Mouse (Mus musculus): Measurements from ENCODE around the gene Shd. TPM values are rescaled to one million over a fixed set of nuclear protein-coding genes. Genes with fewer than 3 reads are reported as not detected.

Shd gene
- polyA plus RNA-seq, 1 experiment from 2014 or later: 182 TPM

Other genes with a start within 250 kb of the Shd start
- 0.09 and 0.15 TPM in 2 replicates for gene Adgre4, start 220.5 kb upstream of the Shd start, polyA plus RNA-seq (2015; fragmentation: Nextera tagmentation; extraction: Ambion mirVana)
- gene Zfp119a, start 91.5 kb upstream of the Shd start, polyA plus RNA-seq (2015; fragmentation: Nextera tagmentation; extraction: Ambion mirVana): 10.5 and 12.1 TPM in 2 replicates
- 12.7 and 14.7 TPM in 2 replicates for gene Zfp959, start 78.4 kb upstream of the Shd start, polyA plus RNA-seq (2015; fragmentation: Nextera tagmentation; extraction: Ambion mirVana)
- 6.9 and 8.7 TPM in 2 replicates for gene Zfp119b, start 21.0 kb upstream of the Shd start, polyA plus RNA-seq (2015; fragmentation: Nextera tagmentation; extraction: Ambion mirVana)
- 6.3 and 7.2 TPM in 2 replicates for gene Ebi3, start 17.8 kb upstream of the Shd start, polyA plus RNA-seq (2015; fragmentation: Nextera tagmentation; extraction: Ambion mirVana)
- 20.5 and 23.2 TPM in 2 replicates for gene Yju2, start 11.4 kb upstream of the Shd start, polyA plus RNA-seq (2015; fragmentation: Nextera tagmentation; extraction: Ambion mirVana)
- 227 and 252 TPM in 2 replicates for gene Fsd1, start 16.0 kb downstream of the Shd start, polyA plus RNA-seq (2015; fragmentation: Nextera tagmentation; extraction: Ambion mirVana)
- 6.5 and 6.8 TPM in 2 replicates for gene Stap2, start 35.1 kb downstream of the Shd start, polyA plus RNA-seq (2015; fragmentation: Nextera tagmentation; extraction: Ambion mirVana)
- 119 and 127 TPM in 2 replicates for gene Mpnd, start 35.2 kb downstream of the Shd start, polyA plus RNA-seq (2015; fragmentation: Nextera tagmentation; extraction: Ambion mirVana)
- 106 and 112 TPM in 2 replicates for gene Sh3gl1, start 66.2 kb downstream of the Shd start, polyA plus RNA-seq (2015; fragmentation: Nextera tagmentation; extraction: Ambion mirVana)
- 4.5 and 6.7 TPM in 2 replicates for gene Chaf1a, start 70.0 kb downstream of the Shd start, polyA plus RNA-seq (2015; fragmentation: Nextera tagmentation; extraction: Ambion mirVana)
- 77.6 and 79.5 TPM in 2 replicates for gene Ubxn6, start 104.6 kb downstream of the Shd start, polyA plus RNA-seq (2015; fragmentation: Nextera tagmentation; extraction: Ambion mirVana)
- 125 and 136 TPM in 2 replicates for gene Hdgfl2, start 109.2 kb downstream of the Shd start, polyA plus RNA-seq (2015; fragmentation: Nextera tagmentation; extraction: Ambion mirVana)
- gene Plin4, start 139.3 kb downstream of the Shd start, polyA plus RNA-seq (2015; fragmentation: Nextera tagmentation; extraction: Ambion mirVana): 0.07 and 0.10 TPM in 2 replicates
- 2.4 and 3.4 TPM in 2 replicates for gene Plin5, start 147.1 kb downstream of the Shd start, polyA plus RNA-seq (2015; fragmentation: Nextera tagmentation; extraction: Ambion mirVana)
- gene Lrg1, start 151.5 kb downstream of the Shd start, polyA plus RNA-seq (2015; fragmentation: Nextera tagmentation; extraction: Ambion mirVana): 0.68 and 0.91 TPM in 2 replicates
- gene Sema6b, start 169.9 kb downstream of the Shd start, polyA plus RNA-seq (2015; fragmentation: Nextera tagmentation; extraction: Ambion mirVana): 12.5 and 12.7 TPM in 2 replicates
- gene Tnfaip8l1, start 192.0 kb downstream of the Shd start, polyA plus RNA-seq (2015; fragmentation: Nextera tagmentation; extraction: Ambion mirVana): 9.1 and 9.9 TPM in 2 replicates
- 81.4 and 88.4 TPM in 2 replicates for gene Mydgf, start 213.5 kb downstream of the Shd start, polyA plus RNA-seq (2015; fragmentation: Nextera tagmentation; extraction: Ambion mirVana)
- 21.0 and 29.3 TPM in 2 replicates for gene Dpp9, start 248.4 kb downstream of the Shd start, polyA plus RNA-seq (2015; fragmentation: Nextera tagmentation; extraction: Ambion mirVana)

Measured in hindbrain, embryonic 16.5 days (tissue).